Mouse (Mus musculus) thymus, adult 2 months (tissue): Measurements from ENCODE around the gene Rabepk. TPM values are rescaled to one million over a fixed set of nuclear protein-coding genes. Genes with fewer than 3 reads are reported as not detected.
A peak's percentile ranks its signal among the peaks of the same experiment; 100 is the strongest.

Experiments
- DNase-seq: peaks from one replicate; pipeline ENCODE4 v3.0.0; 2021
- H3K27ac ChIP-seq: fragments of 200-500 bp; 2 replicates; pipeline ENCODE4 v1.5.1; 2012; ENCODE audit warnings: low read length, control low read depth; ENCODE audit not compliant: control insufficient read depth, insufficient read depth
- H3K27me3 ChIP-seq: fragments of 200-500 bp; 2 replicates; pipeline ENCODE4 v1.6.1; 2012; ENCODE audit warnings: mild to moderate bottlenecking, low read length, moderate library complexity, mixed read lengths; ENCODE audit not compliant: control insufficient read depth, insufficient read depth
- H3K36me3 ChIP-seq: fragments of 200-500 bp; 2 replicates; pipeline ENCODE4 v1.6.1; 2012; ENCODE audit warnings: mild to moderate bottlenecking, low read length, moderate library complexity; ENCODE audit not compliant: control insufficient read depth, insufficient read depth
- H3K4me1 ChIP-seq: fragments of 200-500 bp; replicated peaks from 2 replicates; pipeline ENCODE4 v1.6.1; 2012; ENCODE audit warnings: low read length; ENCODE audit not compliant: control insufficient read depth, insufficient read depth
- H3K4me3 ChIP-seq: fragments of 200-500 bp; 2 replicates; pipeline ENCODE4 v1.5.1; 2012; ENCODE audit warnings: mild to moderate bottlenecking, low read length, control low read depth, moderate library complexity; ENCODE audit not compliant: control insufficient read depth, insufficient read depth
- CTCF ChIP-seq: fragments of 200-500 bp; IDR thresholded peaks from 2 replicates; pipeline ENCODE4 v1.5.1; 2012; ENCODE audit warnings: mild to moderate bottlenecking, control low read depth, low read length, moderate library complexity, borderline replicate concordance; ENCODE audit not compliant: control insufficient read depth, poor library complexity, insufficient read depth; ENCODE audit errors: extremely low read depth
- POLR2A ChIP-seq: fragments of 200-500 bp; IDR thresholded peaks from 2 replicates; pipeline ENCODE4 v1.6.1; 2012; ENCODE audit warnings: mild to moderate bottlenecking, low read length, control low read depth, moderate library complexity; ENCODE audit not compliant: control insufficient read depth, poor library complexity, insufficient read depth; ENCODE audit errors: extremely low read depth
- WGBS: fragments of 180-500 bp; shearing (Covaris S2); methylation state at CpG from one replicate; pipeline ENCODE4 v1.1.7; 2018; 5-methylcytosine and 5-hydroxymethylcytosine counted together
- polyA plus RNA-seq: library from polyadenylated mRNA; depleted of rRNA; stranded (reverse); fragments of >200 nt; gene quantifications from 2 replicates; pipeline ENCODE4 v1.2.3, GENCODE M21; 2012

Gene Rabepk
- polyA plus RNA-seq, 1 experiment = 27.2 TPM

DNA sequence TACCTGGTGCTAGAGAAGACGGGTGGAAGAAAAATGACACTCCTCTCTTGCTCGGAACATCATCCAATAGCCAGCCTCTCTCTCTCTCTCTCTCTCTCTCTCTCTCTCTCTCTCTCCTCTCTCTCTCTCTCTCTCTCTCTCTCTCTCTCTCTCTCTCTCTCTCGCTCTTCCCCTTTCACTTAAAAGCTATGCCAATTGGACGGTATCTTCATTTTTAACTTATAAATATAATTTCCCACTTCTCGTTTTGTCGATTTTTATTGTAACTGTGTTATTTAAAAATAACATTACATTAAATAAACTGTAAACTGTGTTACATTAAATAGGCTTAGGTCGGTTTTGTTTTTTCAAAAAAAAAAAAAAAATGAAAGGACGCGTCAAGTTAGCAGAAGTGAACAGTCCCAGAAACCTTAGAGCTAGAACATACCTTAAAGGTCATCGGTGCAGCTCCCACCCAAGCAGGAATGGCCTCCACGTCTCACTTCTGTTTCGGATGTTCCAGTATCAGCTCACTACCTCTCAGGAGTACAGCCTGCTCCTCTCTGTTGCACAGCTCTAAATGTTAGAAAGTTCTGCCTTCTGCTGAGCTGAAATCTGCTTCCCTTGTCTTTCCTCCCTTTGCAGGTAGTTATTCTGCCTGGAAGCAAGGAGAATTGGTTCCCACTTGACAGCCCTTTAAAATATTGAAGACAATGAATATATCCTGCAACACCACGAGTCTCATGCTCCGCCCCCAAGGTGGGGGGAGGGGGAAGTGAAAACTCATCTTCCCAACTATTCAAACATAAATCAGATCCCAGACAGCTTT lies 45.0 kb downstream of the Rabepk start, which contains the start of gene Gapvd1:
Gapvd1 (minus strand) TSS at position 682 of the 808 bp plus-strand sequence.
- peak within 1 kb of the TSS; percentile 66 for H3K4me3 ChIP-seq
- H3K36me3 ChIP-seq = no peaks in the 10 kb centered on the region
- TF ChIP-seq CTCF (no peak), POLR2A (no peak)
- H3K27me3 ChIP-seq = no peaks in the 10 kb centered on the region
- DNase-seq = peak; percentile 54
- 0 out of 2 replicates have a peak, but pooled peaks cover 3% of the 10 kb centered on the region for H3K4me1 ChIP-seq
- under 1% methylated on average over 14 of the region's 14 CpGs for WGBS
- 0 out of 2 replicates have a peak within 1 kb of the TSS, but pooled peaks have one; percentile 46 for H3K27ac ChIP-seq

- Histone ChIP-seq H3K4me1 (0 out of 2 replicates have a peak, but pooled peaks cover 3% of the 10 kb centered on the region), H3K4me3 (peak overlapping the region; percentile 66), H3K27me3 (no peaks in the 10 kb centered on the region), H3K36me3 (no peaks in the 10 kb centered on the region), H3K27ac (0 out of 2 replicates have a peak overlapping the region, but pooled peaks have one; percentile 46)
- WGBS = under 1% methylated on average over 106 of the region's 106 CpGs
- TF ChIP-seq CTCF (no peak), POLR2A (peak; percentile 62)
- peak; percentile 84 for DNase-seq
Observed at GRCm38 (mm10) chr2:34753811-34754550, 45.7 kb downstream of the Rabepk start.

- 92% methylated on average over 2 of the region's 2 CpGs for WGBS
- Histone ChIP-seq H3K4me3 (no peak overlapping the region), H3K4me1 (0 out of 2 replicates have a peak, but pooled peaks cover 3% of the 10 kb centered on the region), H3K27me3 (no peaks in the 10 kb centered on the region), H3K27ac (no peak overlapping the region), H3K36me3 (no peaks in the 10 kb centered on the region)
- DNase-seq = no peak
- TF ChIP-seq CTCF = no peak
Observed at GRCm38 (mm10) chr2:34750245-34750644, 49.5 kb downstream of the Rabepk start.

- H3K36me3 ChIP-seq = no peaks in the 10 kb centered on the region
- peaks cover 9% of the 10 kb centered on the region for H3K4me1 ChIP-seq
- TF ChIP-seq POLR2A = no peak
- no peak for TF ChIP-seq CTCF
- DNase-seq = no peak
- H3K27ac ChIP-seq = no peak overlapping the region
- H3K27me3 ChIP-seq = no peaks in the 10 kb centered on the region
- WGBS = 92% methylated on average over 4 of the region's 4 CpGs
- no peak overlapping the region for H3K4me3 ChIP-seq
Observed at GRCm38 (mm10) chr2:34748479-34748878, 51.2 kb downstream of the Rabepk start.

GRCm38 (mm10) chr2:34745673-34746072 lies 54.0 kb downstream of the Rabepk start:
- TF ChIP-seq CTCF (no peak), POLR2A (no peak)
- Histone ChIP-seq H3K27ac (no peak overlapping the region), H3K36me3 (no peaks in the 10 kb centered on the region), H3K4me1 (peaks cover 6% of the 10 kb centered on the region), H3K27me3 (no peaks in the 10 kb centered on the region), H3K4me3 (no peak overlapping the region)
- WGBS = 69% methylated on average over 2 of the region's 2 CpGs
- DNase-seq = no peak

DNA sequence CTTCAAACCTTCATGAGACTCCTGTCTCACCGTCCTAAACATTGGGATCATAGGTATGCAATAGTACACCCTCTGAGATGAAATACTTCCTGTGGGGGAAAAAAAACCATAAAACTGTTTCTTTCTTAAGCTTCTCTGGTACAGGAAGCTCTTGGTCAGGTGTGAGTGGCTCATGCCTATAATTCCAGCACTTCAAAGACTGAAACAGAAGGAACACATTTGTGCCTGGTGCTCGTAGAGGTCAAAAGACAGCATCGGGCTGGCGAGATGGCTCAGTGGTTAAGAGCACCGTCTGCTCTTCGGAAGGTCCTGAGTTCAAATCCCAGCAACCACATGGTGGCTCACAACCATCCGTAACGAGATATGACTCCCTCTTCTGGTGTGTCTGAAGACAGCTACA lies 55.2 kb downstream of the Rabepk start:
- Histone ChIP-seq H3K4me3 (no peak overlapping the region), H3K4me1 (peaks cover 6% of the 10 kb centered on the region), H3K27ac (peak overlapping the region; percentile 72), H3K36me3 (no peaks in the 10 kb centered on the region), H3K27me3 (no peaks in the 10 kb centered on the region)
- peak; percentile 4 for DNase-seq
- 30% methylated on average over 8 of the region's 8 CpGs for WGBS
- no peak for TF ChIP-seq CTCF
- TF ChIP-seq POLR2A = no peak
